Mouse (Mus musculus) liver, embryonic 12.5 days (tissue): ENCODE results near the gene Fez1. TPM values are rescaled to one million over a fixed set of nuclear protein-coding genes. Genes with fewer than 3 reads are reported as not detected.
A peak's percentile ranks its signal among the peaks of the same experiment; 100 is the strongest.

Experiments
- ATAC-seq: fragments of 200-750 bp; cut with Nextera tagmentation; 2 replicates; pipeline ENCODE4 v1.8.0; 2017; ENCODE audit warnings: moderate number of reproducible peaks, mild to moderate bottlenecking, moderate library complexity
- H3K27ac ChIP-seq: fragments of 300-500 bp; sonication (generic); 2 replicates; pipeline ENCODE4 v1.5.1; 2016; ENCODE audit warnings: mild to moderate bottlenecking
- H3K27me3 ChIP-seq: fragments of 300-500 bp; sonication (generic); replicated peaks from 2 replicates; pipeline ENCODE4 v1.6.1; 2016; ENCODE audit warnings: mild to moderate bottlenecking, moderate library complexity
- H3K36me3 ChIP-seq: fragments of 300-500 bp; sonication (generic); 2 replicates; pipeline ENCODE4 v1.6.1; 2016; ENCODE audit warnings: mild to moderate bottlenecking, moderate library complexity
- H3K4me1 ChIP-seq: fragments of 300-500 bp; sonication (generic); 2 replicates; pipeline ENCODE4 v1.6.1; 2016
- H3K4me2 ChIP-seq: fragments of 300-500 bp; sonication (generic); 2 replicates; pipeline ENCODE4 v1.6.1; 2016; ENCODE audit warnings: mild to moderate bottlenecking, moderate library complexity
- H3K4me3 ChIP-seq: fragments of 300-500 bp; sonication (generic); 2 replicates; pipeline ENCODE4 v1.5.1; 2016; ENCODE audit warnings: mild to moderate bottlenecking, moderate library complexity
- H3K9ac ChIP-seq: fragments of 300-500 bp; sonication (generic); 2 replicates; pipeline ENCODE4 v1.6.1; 2016; ENCODE audit warnings: mild to moderate bottlenecking, moderate library complexity
- H3K9me3 ChIP-seq: fragments of 300-500 bp; sonication (generic); replicated peaks from 2 replicates; pipeline ENCODE4 v1.6.1; 2016; ENCODE audit warnings: mild to moderate bottlenecking, moderate library complexity
- WGBS: fragments of 180-500 bp; shearing (Covaris S2); methylation state at CpG from one replicate; pipeline ENCODE4 v1.1.7; 2016; ENCODE audit not compliant: insufficient replicate concordance; 5-methylcytosine and 5-hydroxymethylcytosine counted together
- polyA plus RNA-seq: library from polyadenylated mRNA; unstranded; fragments of >200 nt; fragmentation: Nextera tagmentation; extraction: Ambion mirVana; gene quantifications from 2 replicates; pipeline ENCODE4 v1.2.1, GENCODE M21; 2016

Gene Fez1
- polyA plus RNA-seq, 1 experiment from 2014 or later: 0.82 TPM

DNA sequence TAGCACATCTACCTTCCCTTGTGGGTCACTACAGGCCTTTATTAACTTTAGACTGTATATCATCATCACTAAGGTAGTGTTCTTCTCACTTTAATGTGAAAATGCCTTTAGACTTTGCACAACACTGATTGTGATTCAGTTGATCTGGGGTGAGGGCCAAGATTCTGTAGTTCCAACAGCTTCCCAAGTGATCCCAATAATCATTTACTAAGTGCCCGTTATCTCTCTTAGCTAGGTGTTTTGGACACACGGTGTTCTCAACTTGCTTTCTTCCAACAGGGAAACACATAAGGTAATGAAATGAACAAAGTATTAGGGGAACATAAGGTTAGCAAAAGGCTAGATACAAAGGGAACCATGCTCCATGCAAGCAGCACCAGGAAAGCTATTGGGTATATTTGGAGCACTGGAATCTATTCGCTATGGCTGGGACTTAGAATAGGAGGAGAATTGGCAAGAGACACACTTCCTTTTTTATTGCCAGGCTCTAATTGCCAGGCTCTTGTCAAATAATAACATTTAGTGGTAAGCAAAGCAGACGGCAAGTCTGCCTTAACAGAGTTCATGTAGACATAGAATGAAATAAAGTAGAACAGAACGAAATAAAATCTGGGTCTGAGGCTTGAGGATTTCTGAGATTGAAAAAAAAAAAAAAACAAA lies 13.4 kb upstream of the Fez1 start:
- ATAC-seq: no peak
- Histone ChIP-seq H3K27me3 (no peaks in the 10 kb centered on the region), H3K36me3 (no peaks in the 10 kb centered on the region), H3K4me3 (no peak overlapping the region), H3K27ac (no peak overlapping the region), H3K4me1 (no peaks in the 10 kb centered on the region), H3K4me2 (no peak overlapping the region), H3K9ac (no peak overlapping the region), H3K9me3 (no peaks in the 10 kb centered on the region)
- 75% methylated on average over 5 of the region's 5 CpGs for WGBS

DNA sequence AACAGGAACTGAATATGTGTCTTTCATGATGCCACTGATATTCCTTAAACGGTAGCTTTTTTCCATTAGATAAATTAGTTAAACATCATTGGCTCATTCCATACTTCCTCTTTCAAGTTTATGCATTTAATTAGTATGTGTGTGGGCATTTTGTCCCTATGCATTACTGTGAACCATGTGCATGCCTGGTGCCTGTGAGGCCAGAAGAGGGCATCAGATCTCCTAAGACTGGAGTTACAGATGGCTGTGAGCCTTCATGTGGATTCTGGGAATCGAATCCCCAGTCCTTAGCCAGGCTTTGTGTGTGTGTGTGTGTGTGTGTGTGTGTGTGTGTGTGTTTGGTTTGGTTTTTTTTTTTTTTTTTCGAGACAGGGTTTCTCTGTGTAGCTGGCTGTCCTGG lies 7.2 kb upstream of the Fez1 start:
- Histone ChIP-seq H3K9me3 (no peaks in the 10 kb centered on the region), H3K27me3 (no peaks in the 10 kb centered on the region), H3K4me3 (no peak overlapping the region), H3K36me3 (no peaks in the 10 kb centered on the region), H3K4me2 (no peak overlapping the region), H3K4me1 (no peaks in the 10 kb centered on the region), H3K27ac (no peak overlapping the region), H3K9ac (no peak overlapping the region)
- WGBS: 46% methylated on average over 2 of the region's 3 CpGs
- no peak for ATAC-seq

DNA sequence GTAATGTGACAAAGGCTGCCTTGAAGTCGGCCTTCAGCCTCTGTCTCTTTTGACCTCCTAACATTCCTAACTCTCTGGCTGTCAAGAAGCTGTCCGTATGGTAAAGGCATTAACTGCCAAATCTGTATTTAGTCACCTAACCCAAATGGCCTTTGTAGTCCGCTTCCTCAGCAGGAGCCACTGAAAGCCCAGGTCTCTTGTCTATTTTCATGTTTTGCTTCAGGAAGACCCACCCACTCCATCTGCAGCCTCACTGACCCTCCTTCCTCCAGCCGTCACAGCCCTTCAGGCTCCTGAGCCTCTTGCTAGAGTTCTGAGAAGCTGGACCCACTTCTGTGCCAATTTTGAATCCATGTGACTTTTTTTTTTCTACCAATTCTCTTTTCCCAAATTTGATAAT lies 2.8 kb upstream of the Fez1 start:
- Histone ChIP-seq H3K27ac (no peak overlapping the region), H3K4me2 (no peak overlapping the region), H3K4me3 (no peak overlapping the region), H3K4me1 (no peaks in the 10 kb centered on the region), H3K9me3 (no peaks in the 10 kb centered on the region), H3K27me3 (no peaks in the 10 kb centered on the region), H3K36me3 (no peaks in the 10 kb centered on the region), H3K9ac (no peak overlapping the region)
- WGBS: 58% methylated on average over 4 of the region's 4 CpGs
- no peak for ATAC-seq

DNA sequence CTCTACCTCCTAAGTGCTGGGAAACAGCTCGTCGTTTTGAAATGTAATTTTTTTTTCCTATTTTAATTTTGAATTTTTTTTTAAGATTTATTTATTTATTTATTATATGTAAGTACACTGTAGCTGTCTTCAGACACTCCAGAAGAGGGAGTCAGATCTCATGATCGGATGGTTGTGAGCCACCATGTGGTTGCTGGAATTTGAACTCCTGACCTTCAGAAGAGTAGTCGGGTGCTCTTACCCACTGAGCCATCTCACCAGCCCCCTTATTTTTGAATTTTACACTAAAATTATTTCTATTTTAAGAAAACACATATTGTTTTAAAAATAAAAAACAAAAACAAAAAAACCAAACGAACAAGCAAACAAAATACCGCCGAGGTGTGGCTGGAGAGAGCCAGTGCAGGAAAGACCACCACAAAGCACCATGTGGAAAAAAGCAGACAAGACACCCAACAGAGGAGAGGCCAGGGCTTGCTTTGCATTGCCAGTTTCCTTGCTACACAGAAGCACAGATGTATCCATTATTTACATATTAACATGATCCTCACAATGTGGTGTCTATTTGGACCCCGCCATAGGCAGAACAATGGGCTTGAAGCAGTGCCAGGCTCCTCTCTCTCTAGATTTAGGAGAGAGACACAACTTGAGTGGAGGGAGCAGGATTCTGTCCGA lies 558 bp upstream of the Fez1 start:
- H3K4me3 ChIP-seq: no peak overlapping the region
- no peaks in the 10 kb centered on the region for H3K9me3 ChIP-seq
- no peak overlapping the region for H3K27ac ChIP-seq
- H3K27me3 ChIP-seq: no peaks in the 10 kb centered on the region
- H3K4me2 ChIP-seq: no peak overlapping the region
- 54% methylated on average over 9 of the region's 9 CpGs for WGBS
- H3K9ac ChIP-seq: no peak overlapping the region
- no peaks in the 10 kb centered on the region for H3K36me3 ChIP-seq
- H3K4me1 ChIP-seq: no peaks in the 10 kb centered on the region
- ATAC-seq: no peak

DNA sequence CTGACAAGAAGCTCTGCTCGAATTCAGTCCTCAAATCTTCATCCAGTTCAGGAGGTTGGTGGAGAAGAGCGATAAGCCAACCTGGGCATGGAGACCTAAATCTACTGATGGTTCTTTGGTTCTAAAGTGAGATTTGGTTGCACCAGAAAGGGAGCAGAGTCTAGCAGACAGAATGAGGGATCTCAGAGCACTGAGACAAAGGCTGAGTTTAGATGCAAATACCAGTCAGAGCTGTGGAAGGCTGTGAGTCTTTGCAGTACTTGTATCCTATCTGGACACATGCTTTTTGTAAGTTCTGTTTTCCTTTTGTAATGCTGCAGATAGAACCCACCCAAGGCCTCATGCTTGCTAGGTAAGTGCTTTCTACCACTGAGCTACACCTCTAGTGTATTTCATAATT lies 360 bp downstream of the Fez1 start:
- Histone ChIP-seq H3K4me2 (no peak overlapping the region), H3K9ac (no peak overlapping the region), H3K27ac (no peak overlapping the region), H3K4me3 (no peak overlapping the region), H3K36me3 (no peaks in the 10 kb centered on the region), H3K9me3 (no peaks in the 10 kb centered on the region), H3K4me1 (no peaks in the 10 kb centered on the region), H3K27me3 (no peaks in the 10 kb centered on the region)
- WGBS: 33% methylated on average over 2 of the region's 2 CpGs
- no peak for ATAC-seq

DNA sequence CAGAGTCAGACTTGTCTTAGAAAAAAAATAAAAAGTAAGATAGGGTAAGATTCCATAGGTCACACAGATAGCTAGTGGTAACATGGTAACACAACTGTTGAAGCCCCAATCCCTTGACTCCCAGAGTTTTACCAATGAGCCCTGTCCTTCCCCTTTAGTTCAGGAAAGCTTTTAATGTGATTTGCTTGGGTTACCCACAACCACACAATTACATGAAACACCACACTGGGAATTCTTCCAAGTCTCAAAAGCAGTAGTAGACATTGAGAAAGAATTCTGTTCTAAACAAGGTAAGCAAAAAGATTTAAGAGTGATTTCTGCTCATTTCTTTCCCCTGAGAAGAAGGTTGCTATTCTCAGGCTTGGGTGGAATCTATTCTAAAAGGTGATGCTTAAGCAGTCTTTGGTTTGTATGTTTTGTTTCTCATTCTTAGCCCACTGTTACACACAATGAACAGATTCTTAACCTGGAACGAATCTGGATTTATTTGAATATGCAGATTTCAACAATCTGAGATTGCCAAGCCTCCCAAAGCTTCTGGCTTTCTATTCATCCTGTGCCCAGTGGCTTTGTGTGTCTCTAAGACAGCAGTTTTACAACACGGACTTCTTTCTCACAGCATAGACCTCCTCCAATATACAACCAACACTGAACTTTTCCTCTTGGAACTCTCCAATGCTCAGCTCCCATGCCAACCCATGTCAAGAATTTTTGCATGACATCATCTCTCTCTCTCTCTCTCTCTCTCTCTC lies 5.1 kb downstream of the Fez1 start:
- Histone ChIP-seq H3K4me3 (no peak overlapping the region), H3K9ac (no peak overlapping the region), H3K27me3 (peaks cover 7% of the 10 kb centered on the region; the same call in 1 of the 2 replicates), H3K27ac (no peak overlapping the region), H3K9me3 (no peaks in the 10 kb centered on the region), H3K36me3 (no peaks in the 10 kb centered on the region), H3K4me2 (no peak overlapping the region), H3K4me1 (no peaks in the 10 kb centered on the region)
- 50% methylated on average over 2 of the region's 2 CpGs for WGBS
- no peak for ATAC-seq

DNA sequence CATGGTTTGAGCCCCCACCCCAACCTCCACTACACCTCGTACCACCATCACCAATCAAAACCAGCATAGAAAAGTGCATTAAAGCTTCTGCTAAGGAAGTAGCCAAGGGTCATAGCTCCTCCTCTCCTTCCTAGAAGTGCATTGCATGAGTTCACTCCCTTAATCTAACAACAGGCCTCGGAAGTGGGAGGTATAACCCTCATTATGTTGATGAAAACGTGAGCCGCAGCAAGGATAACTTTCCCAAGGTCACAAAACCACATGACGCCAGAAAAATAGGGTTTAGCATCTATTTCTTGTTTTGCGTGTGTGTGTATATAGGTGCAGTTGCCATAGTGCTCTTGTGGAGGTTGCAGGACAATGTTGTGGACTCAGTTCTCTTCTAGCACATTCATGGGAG lies 9.7 kb downstream of the Fez1 start:
- no peak overlapping the region for H3K27ac ChIP-seq
- WGBS: 59% methylated on average over 6 of the region's 6 CpGs

DNA sequence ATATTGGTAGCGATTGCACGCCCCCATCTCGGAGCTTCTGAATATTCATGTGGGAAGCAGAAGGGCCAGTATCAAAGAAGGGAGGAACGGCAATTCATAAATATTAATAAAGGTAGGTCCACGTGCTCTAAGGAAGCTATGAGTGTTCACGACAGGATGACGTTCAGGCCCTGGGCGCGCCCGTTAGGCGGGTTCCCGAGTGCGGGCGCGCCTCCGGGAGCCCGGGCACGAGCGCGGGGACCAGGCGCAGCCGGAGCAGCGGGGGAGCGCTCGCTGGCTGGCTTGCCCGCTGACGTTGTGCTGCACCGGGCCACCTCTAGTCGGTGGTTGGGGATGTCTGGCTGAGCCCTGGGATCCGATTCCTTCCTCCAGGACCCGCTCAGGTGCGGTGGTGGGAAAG lies 10.9 kb downstream of the Fez1 start:
- peak overlapping the region; percentile 42 for H3K4me3 ChIP-seq
- WGBS: under 1% methylated on average over 32 of the region's 32 CpGs
- ATAC-seq: peak; percentile 40; the same call in 1 of the 2 replicates
- H3K9me3 ChIP-seq: no peaks in the 10 kb centered on the region
- peak overlapping the region; percentile 20; the same call in 1 of the 2 replicates for H3K9ac ChIP-seq
- peaks cover 9% of the 10 kb centered on the region for H3K4me1 ChIP-seq
- peaks cover 37% of the 10 kb centered on the region for H3K27me3 ChIP-seq
- H3K27ac ChIP-seq: no peak overlapping the region
- no peaks in the 10 kb centered on the region for H3K36me3 ChIP-seq
- H3K4me2 ChIP-seq: peak overlapping the region; percentile 66

More for the DNA sequence above, 9.7 kb downstream of the Fez1 start:
- Histone ChIP-seq H3K4me3 (no peak overlapping the region), H3K9me3 (no peaks in the 10 kb centered on the region), H3K27me3 (peaks cover 37% of the 10 kb centered on the region), H3K36me3 (no peaks in the 10 kb centered on the region), H3K4me2 (no peak overlapping the region), H3K4me1 (peaks cover 9% of the 10 kb centered on the region), H3K9ac (no peak overlapping the region)
- ATAC-seq: no peak

DNA sequence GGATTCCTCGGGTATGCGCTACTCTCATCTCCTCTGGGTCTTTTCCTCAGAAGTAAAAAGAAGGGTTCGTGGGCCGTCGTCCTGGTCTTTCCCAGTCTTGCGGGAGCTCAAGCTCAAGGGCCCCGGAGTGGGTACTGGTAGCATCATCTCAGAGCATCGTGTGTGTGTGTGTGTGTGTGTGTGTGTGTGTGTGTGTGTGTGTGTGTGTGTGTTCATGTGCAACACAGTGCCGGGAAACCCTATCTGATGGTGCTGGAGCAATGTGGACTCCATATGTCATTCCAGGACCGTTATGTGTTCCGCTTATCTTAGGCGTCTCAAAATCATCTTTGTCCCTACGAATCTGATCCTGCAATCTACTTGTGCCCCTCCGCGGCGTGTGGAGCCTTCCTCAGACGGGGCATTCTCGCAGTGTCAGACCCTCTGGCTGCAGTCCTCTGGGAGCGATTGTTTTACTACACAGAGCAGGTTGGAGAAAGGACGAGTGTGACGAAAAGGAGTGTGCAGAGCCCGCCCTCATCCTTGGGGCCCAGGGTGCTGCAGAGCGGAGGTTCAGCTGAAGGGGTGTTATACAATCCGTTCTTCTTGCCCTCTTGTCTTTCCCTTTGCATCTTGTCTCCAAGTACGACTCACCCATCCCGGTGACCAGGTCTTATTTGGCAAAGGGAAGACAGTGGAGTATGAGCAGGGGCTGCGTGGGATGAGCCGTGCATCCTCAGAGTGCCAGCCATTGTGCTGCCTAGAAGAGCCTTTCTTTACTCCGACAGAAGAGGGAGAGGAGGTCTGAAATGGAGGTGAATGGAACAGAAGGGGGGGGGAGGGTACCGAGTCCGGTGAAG lies 11.6 kb downstream of the Fez1 start:
- H3K4me3 ChIP-seq: peak overlapping the region; percentile 42

DNA sequence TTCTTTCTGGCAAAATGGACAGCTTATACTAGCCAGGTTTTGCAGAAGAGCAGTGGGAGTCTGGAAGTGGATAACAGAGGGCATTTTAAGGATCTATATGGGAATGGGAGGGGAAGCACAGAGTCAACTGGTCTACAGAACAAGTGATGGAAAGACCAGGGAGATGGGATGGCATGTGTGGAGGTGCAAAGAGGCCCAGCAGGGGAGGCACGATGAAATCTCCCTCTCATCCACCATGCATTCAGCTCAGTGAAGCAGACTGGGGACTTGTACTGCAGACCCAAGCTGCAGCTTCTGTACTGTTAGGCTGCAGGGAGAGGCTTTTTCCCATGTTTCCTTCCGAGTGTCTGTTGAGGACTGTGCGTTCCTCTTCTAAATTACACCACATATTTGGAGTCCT lies 12.2 kb downstream of the Fez1 start:
- no peak overlapping the region for H3K4me2 ChIP-seq
- no peaks in the 10 kb centered on the region for H3K9me3 ChIP-seq
- H3K27me3 ChIP-seq: peaks cover 37% of the 10 kb centered on the region
- H3K9ac ChIP-seq: no peak overlapping the region
- H3K4me1 ChIP-seq: peaks cover 9% of the 10 kb centered on the region
- 31% methylated on average over 3 of the region's 3 CpGs for WGBS
- ATAC-seq: no peak
- no peaks in the 10 kb centered on the region for H3K36me3 ChIP-seq
- no peak overlapping the region for H3K27ac ChIP-seq
- no peak overlapping the region for H3K4me3 ChIP-seq

More for the DNA sequence above, 11.6 kb downstream of the Fez1 start:
- ATAC-seq: no peak; the same call in 1 of the 2 replicates
- no peaks in the 10 kb centered on the region for H3K9me3 ChIP-seq
- 10% methylated on average over 31 of the region's 31 CpGs for WGBS
- no peak overlapping the region for H3K27ac ChIP-seq
- H3K4me2 ChIP-seq: peak overlapping the region; percentile 66
- peak overlapping the region; percentile 20; the same call in 1 of the 2 replicates for H3K9ac ChIP-seq
- no peaks in the 10 kb centered on the region for H3K36me3 ChIP-seq
- H3K27me3 ChIP-seq: peaks cover 37% of the 10 kb centered on the region
- peaks cover 9% of the 10 kb centered on the region for H3K4me1 ChIP-seq

DNA sequence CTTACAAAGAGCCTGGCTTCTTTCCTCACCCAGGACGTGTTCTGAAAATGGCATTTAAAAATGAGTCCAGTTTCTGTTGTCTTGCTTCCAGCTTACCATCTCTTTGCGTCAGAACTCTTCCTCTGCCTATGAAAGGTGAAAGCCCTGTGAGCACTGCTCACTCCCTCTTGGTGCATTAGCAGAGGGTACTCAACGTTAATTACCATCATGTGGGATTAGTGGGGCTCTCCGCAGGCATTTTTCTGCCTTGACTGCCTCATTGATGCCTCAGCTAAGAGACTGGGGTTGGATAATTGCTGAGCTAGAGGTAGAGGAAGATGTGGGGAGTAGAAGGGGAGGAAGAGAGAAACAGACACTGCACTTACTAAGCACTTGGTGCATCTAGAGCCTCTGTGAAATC lies 24.7 kb downstream of the Fez1 start:
- Histone ChIP-seq H3K27ac (no peak overlapping the region), H3K9me3 (no peaks in the 10 kb centered on the region), H3K4me3 (no peak overlapping the region), H3K9ac (no peak overlapping the region), H3K4me2 (no peak overlapping the region), H3K36me3 (no peaks in the 10 kb centered on the region), H3K4me1 (no peaks in the 10 kb centered on the region), H3K27me3 (no peaks in the 10 kb centered on the region)
- ATAC-seq: no peak
- WGBS: 41% methylated on average over 4 of the region's 4 CpGs
